Mouse (Mus musculus) retina, postnatal 1 day (tissue): ENCODE data around the gene Pramef8.
"Not testable (repeated sequence)": the region's sequence is repeated elsewhere in the genome, so short reads cannot be mapped to it uniquely, and the experiment has no call there.

Experiments used
- DNase-seq: peaks from one replicate; pipeline ENCODE4 v3.0.0-alpha.2; 2012

Gene Pramef8

GRCm38 (mm10) chr4:143412219-143413092, at the start of gene Pramef8:
Pramef8 (plus strand) TSS chr4:143412426.
- DNase-seq, result peak; percentile 97

- peak; percentile 49 for DNase-seq
Observed at GRCm38 (mm10) chr4:143366415-143367041, 45.7 kb upstream of the Pramef8 start.

GRCm38 (mm10) chr4:143379480-143379879, 32.7 kb upstream of the Pramef8 start:
- no peak for DNase-seq

GRCm38 (mm10) chr4:143379931-143380715, 32.1 kb upstream of the Pramef8 start:
- peak; percentile 47 for DNase-seq

GRCm38 (mm10) chr4:143380716-143381004, 31.6 kb upstream of the Pramef8 start:
- peak; percentile 47 for DNase-seq

- DNase-seq, result no peak
Observed at GRCm38 (mm10) chr4:143382163-143382562, 30.1 kb upstream of the Pramef8 start.

GRCm38 (mm10) chr4:143383646-143384045, 28.6 kb upstream of the Pramef8 start:
- DNase-seq, result peak; percentile 21

GRCm38 (mm10) chr4:143388955-143389702, 23.1 kb upstream of the Pramef8 start:
- DNase-seq, result peak; percentile 83

GRCm38 (mm10) chr4:143394181-143394580, 18.0 kb upstream of the Pramef8 start, which contains the start of gene Pramel1:
Pramel1 (plus strand) TSS chr4:143394428.
- DNase-seq, result no peak

- DNase-seq, result no peak
Observed at GRCm38 (mm10) chr4:143411566-143412218, 534 bp upstream of the Pramef8 start.

GRCm38 (mm10) chr4:143413621-143414020, 1.4 kb downstream of the Pramef8 start:
- no peak for DNase-seq

- DNase-seq, result no peak
Observed at GRCm38 (mm10) chr4:143414121-143414520, 1.9 kb downstream of the Pramef8 start.

- not testable (repeated sequence) for DNase-seq
Observed at GRCm38 (mm10) chr4:143426770-143427169, 14.5 kb downstream of the Pramef8 start.

GRCm38 (mm10) chr4:143450224-143450623, 38.0 kb downstream of the Pramef8 start, which contains the start of gene Oog4:
Oog4 (minus strand) TSS chr4:143450324.
- DNase-seq, result no peak
